Mouse (Mus musculus) cerebellum, adult 2 months (tissue): ENCODE measurements around the gene Gemin2. TPM values are rescaled to one million over a fixed set of nuclear protein-coding genes. Genes with fewer than 3 reads are reported as not detected.
"Not testable (repeated sequence)": the region's sequence is repeated elsewhere in the genome, so short reads cannot be mapped to it uniquely, and the experiment has no call there.

ENCODE experiments used
- DNase-seq, 2 experiments: peaks; one replicate each; pipeline ENCODE4 v3.0.0; 2021
- H3K27ac ChIP-seq: fragments of 200-500 bp; 2 replicates; pipeline ENCODE4 v1.5.1; 2012; ENCODE audit warnings: low read length, control low read depth, inconsistent platforms; ENCODE audit not compliant: insufficient read depth
- H3K27me3 ChIP-seq: fragments of 200-500 bp; 2 replicates; pipeline ENCODE4 v1.6.1; 2012; ENCODE audit warnings: inconsistent platforms, mild to moderate bottlenecking, low read length, moderate library complexity; ENCODE audit not compliant: control insufficient read depth, insufficient read depth
- H3K4me1 ChIP-seq: fragments of 200-500 bp; 2 replicates; pipeline ENCODE4 v1.6.1; 2011; ENCODE audit warnings: low read length; ENCODE audit not compliant: control insufficient read depth, insufficient read depth
- H3K4me3 ChIP-seq: fragments of 200-500 bp; replicated peaks from 2 replicates; pipeline ENCODE3; 2011; ENCODE audit warnings: mild to moderate bottlenecking, low read depth, low read length, control low read depth; ENCODE audit not compliant: insufficient read depth
- CTCF ChIP-seq: fragments of 200-500 bp; IDR thresholded peaks from 2 replicates; pipeline ENCODE4 v1.5.1; 2011; ENCODE audit warnings: low read depth, mild to moderate bottlenecking, control low read depth, low read length, moderate library complexity, borderline replicate concordance; ENCODE audit not compliant: insufficient read depth
- POLR2A ChIP-seq: fragments of 200-500 bp; IDR thresholded peaks from 2 replicates; pipeline ENCODE4 v1.6.1; 2011; ENCODE audit warnings: low read length, control low read depth, borderline replicate concordance; ENCODE audit not compliant: insufficient read depth
- WGBS: fragments of 180-500 bp; shearing (Covaris S2); methylation state at CpG from one replicate; pipeline ENCODE4 v1.1.7; 2018; 5-methylcytosine and 5-hydroxymethylcytosine counted together
- polyA plus RNA-seq: library from polyadenylated mRNA; depleted of rRNA; stranded (reverse); fragments of >200 nt; gene quantifications from 2 replicates; pipeline ENCODE4 v1.2.3, GENCODE M21; 2012

Gemin2 gene
- polyA plus RNA-seq, 1 experiment, result 9.3 TPM

DNA sequence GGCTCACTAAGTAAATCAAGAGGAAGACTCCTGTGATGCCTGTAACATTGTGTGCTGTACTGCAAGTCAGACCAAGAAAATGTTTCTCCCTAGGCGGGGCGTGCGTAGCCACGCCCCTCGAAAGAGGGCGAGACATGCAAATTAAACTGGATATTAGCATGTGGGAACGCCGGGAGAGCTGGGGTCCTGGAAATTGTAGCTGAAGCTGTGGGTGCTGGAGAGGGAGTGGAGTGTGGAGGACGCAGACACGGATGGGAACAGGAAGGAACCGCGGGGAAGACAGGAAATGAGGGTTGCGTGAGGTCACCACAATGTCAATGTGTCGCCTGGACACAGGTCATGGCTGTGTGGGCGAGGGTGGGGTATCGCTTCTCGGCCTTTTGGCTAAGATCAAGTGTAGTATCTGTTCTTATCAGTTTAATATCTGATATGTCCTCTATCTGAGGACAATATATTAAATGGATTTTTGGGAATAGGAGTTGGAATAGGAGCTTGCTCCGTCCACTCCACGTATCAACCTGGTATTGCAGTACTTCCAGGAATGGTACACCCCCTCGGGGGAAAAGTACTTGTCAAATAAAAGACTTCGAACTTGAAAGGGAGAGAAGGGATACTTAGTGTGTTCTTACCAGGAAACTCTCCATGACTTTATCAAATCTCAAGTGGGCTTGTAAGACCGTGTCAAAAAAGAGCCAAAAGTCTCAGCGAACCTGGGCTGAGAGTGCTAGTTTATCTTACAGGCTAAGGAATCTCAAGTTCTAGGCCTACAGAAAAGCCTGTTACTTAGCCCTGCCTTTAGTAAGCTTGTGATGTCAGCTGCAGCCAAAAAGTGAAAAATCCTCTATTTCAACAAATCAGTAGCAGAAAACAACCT, 27.0 kb downstream of the Gemin2 start:
- Histone ChIP-seq H3K27ac (no peak overlapping the region), H3K27me3 (no peaks in the 10 kb centered on the region), H3K4me3 (no peak overlapping the region), H3K4me1 (no peaks in the 10 kb centered on the region)
- 20% methylated on average over 23 of the region's 23 CpGs for WGBS
- TF ChIP-seq CTCF (no peak), POLR2A (no peak)
- no peak for DNase-seq

DNA sequence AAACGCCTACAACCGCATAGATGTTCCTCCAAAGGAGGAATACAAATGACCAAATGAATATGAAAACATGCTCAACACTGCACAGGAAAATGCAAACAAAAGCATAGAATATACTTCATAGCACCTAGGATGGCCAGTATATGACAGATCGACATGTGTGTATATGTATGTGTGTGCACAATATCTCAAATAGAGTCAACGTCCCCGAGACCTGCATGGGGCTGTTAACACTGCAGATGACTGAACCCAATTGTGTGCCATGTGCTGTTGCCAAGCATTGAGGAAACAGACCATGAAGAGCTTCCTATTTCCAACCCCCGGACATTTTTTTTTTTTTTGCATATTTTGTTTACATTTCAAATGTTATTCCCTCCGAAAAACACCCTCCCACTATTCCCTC, 27.7 kb downstream of the Gemin2 start:
- Histone ChIP-seq H3K4me1 (no peaks in the 10 kb centered on the region), H3K27ac (no peak overlapping the region), H3K4me3 (no peak overlapping the region), H3K27me3 (no peaks in the 10 kb centered on the region)
- TF ChIP-seq CTCF (no peak), POLR2A (no peak)
- DNase-seq, result no peak
- WGBS, result 32% methylated on average over 7 of the region's 7 CpGs

DNA sequence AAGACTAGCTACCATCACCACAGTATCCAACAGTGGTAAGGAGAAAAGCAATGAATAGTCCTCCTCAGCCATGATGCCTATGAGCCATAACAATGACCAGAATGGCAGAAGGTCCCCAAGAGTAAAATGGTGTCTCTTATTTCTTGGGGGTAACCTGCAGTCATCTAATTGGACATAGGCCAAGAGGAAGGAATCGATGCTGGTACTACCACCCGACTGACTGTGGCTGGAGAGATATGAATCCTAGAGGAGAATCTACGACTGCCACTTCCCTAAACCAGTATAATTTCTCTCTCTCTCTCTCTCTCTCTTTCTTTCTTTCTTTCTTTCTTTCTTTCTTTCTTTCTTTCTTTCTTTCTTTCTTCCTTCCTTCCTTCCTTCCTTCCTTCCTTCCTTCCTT, 39.3 kb downstream of the Gemin2 start:
- TF ChIP-seq POLR2A (no peak), CTCF (no peak)
- WGBS, result 89% methylated on average over 3 of the region's 3 CpGs
- no peak overlapping the region for H3K27ac ChIP-seq

DNA sequence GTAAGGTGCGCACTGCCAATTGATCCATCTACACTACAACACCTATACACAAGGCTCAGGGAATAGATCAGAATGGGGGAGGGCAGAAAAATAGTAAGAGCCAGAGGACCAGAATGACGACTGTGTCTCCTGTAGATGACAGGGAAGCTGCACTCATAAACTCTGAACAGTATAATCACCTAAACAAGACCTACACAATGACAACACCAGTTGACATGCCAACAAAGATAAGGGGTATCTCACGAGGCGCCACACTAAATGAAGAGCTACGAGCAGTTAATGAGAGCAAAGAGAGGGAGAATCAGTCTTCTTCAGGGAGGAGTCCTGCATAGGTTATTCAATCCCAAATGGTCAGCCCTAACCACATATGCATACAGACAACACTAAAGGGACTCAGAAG, 40.0 kb downstream of the Gemin2 start:
- H3K4me1 ChIP-seq, result peaks cover 3% of the 10 kb centered on the region; the same call in 1 of the 2 replicates
- 97% methylated on average over 5 of the region's 5 CpGs for WGBS
- H3K27ac ChIP-seq, result no peak overlapping the region
- no peak for TF ChIP-seq CTCF
- no peak for TF ChIP-seq POLR2A
- H3K4me3 ChIP-seq, result no peak overlapping the region
- no peaks in the 10 kb centered on the region for H3K27me3 ChIP-seq
- DNase-seq, result no peak

More for the DNA sequence above, 39.3 kb downstream of the Gemin2 start:
- DNase-seq, result no peak
- Histone ChIP-seq H3K27me3 (no peaks in the 10 kb centered on the region), H3K4me3 (no peak overlapping the region), H3K4me1 (peaks cover 3% of the 10 kb centered on the region; the same call in 1 of the 2 replicates)

DNA sequence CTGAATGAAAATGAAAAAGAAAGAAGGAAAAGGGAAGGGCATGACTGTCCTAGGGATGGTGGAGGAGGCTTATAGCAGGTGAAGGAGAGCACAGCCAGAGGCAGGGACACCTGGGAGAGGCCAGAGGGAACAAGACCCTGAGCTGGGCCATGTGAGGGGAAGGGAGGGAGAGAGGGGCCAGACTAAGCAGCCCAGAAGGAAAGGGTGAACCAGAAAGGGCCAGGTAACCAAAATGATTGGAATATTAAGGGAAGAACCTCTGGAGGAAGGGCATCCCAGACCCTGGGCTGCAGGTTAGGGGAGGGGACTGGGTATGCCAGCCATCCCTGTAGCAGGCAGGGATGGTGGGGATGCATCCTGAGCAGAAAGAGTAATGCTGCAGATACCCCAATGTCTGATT, 40.8 kb downstream of the Gemin2 start:
- DNase-seq, result no peak
- TF ChIP-seq POLR2A (no peak), CTCF (no peak)

DNA sequence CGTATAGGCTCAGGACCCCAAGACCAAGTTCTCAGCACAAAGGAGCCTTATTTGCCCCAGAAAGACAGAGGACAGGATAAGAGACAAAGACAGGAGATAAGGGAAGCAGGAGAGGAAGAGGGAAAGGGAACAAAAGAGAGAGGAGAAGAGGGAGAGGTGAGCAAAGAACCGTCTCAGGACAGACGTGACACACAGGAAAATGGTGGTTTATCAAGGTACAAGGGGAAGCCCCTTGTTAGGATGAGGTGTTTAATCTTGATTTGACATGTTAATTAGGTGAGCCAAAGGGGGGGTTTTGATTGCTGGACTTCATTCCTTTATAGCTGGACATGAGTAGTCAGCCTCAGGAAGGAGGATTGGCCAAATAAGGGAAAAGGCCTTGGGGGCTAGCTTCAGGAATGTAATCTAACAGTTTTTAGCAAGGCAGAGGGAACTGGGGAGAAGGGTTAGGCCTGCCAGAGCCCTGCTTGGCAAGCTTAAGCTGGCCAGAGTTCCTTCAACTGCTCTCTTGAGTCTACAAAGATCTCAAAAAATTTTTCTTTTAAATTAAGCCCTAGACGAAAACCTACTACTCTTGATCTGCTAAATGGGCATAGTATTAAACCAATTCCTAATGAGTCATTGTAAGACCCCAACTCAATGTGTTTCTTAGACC, 42.1 kb downstream of the Gemin2 start:
- WGBS, result 89% methylated on average over 4 of the region's 4 CpGs

More for the DNA sequence above, 40.8 kb downstream of the Gemin2 start:
- Histone ChIP-seq H3K27me3 (no peaks in the 10 kb centered on the region), H3K4me1 (peaks cover 3% of the 10 kb centered on the region), H3K27ac (no peak overlapping the region), H3K4me3 (no peak overlapping the region)

DNA sequence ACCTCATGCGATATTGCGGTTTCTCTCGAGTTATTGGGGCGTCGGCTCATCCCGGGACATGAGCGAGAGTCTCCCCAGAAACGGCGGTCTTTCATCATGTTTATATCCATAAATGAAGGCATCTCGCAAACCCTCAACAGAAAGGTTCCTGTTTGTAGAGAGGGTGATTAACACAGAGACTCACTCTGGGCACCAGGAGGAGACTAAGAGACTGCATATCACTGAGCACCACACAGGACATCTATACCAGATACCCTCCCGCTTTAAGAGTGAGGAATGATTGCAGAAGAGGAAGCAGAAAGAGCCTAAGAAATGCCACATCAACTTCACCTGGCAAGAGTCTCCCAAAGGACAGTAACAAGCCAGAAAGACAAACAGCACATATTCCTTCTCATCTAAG, 43.0 kb downstream of the Gemin2 start:
- H3K27me3 ChIP-seq, result no peaks in the 10 kb centered on the region
- H3K27ac ChIP-seq, result no peak overlapping the region
- no peak overlapping the region for H3K4me3 ChIP-seq
- peaks cover 6% of the 10 kb centered on the region for H3K4me1 ChIP-seq
- no peak for TF ChIP-seq CTCF
- no peak for TF ChIP-seq POLR2A
- DNase-seq, result no peak
- WGBS, result 98% methylated on average over 11 of the region's 11 CpGs

More for the DNA sequence above, 42.1 kb downstream of the Gemin2 start:
- no peak overlapping the region for H3K4me3 ChIP-seq
- H3K4me1 ChIP-seq, result peaks cover 6% of the 10 kb centered on the region
- TF ChIP-seq POLR2A (no peak), CTCF (no peak)
- H3K27me3 ChIP-seq, result no peaks in the 10 kb centered on the region
- no peak for DNase-seq
- H3K27ac ChIP-seq, result no peak overlapping the region

DNA sequence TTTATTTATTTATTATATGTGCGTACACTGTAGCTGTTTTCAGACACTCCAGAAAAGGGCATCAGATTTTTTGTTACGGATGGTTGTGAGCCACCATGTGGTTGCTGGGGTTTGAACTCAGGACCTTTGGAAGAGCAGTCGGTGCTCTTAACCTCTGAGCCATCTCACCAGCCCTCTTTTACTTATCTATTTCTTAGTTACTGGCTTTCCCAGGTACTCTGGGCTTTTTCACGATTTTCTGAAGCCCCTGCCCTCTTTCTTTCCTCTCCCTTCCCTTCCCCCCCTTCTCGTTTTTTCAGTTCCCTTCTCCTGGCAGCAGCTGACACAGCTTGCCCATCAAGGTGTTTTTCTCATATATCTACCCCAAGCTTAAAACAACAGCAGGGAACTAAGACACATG, 45.0 kb downstream of the Gemin2 start:
- not testable (repeated sequence) for H3K27ac ChIP-seq, H3K27me3 ChIP-seq, H3K4me1 ChIP-seq, DNase-seq, H3K4me3 ChIP-seq
- 80% methylated on average over 5 of the region's 5 CpGs for WGBS

DNA sequence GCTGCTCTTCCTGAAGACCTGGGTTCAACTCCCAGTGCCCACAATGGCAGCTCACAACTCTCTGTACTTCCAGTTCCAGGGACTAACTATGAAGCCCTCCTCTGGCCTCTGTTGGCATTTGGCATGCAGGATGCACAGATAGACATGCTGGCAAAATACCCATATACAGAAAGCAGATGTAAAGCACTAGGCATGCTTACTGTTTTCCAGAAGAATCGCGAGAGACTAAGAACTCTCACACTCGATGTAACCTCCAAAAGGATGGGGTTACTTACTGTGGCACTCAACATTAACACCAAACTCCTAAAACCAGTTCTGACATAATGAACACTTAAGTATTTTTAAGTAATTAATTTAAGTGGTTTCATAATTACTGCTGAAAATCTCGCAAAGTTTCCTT, 47.1 kb downstream of the Gemin2 start:
- WGBS, result 17% methylated on average over 4 of the region's 4 CpGs
- peaks cover 3% of the 10 kb centered on the region; the same call in 1 of the 2 replicates for H3K4me1 ChIP-seq
- H3K27ac ChIP-seq, result peak overlapping the region; percentile 95; the same call in 1 of the 2 replicates
- DNase-seq, result no peak
- H3K4me3 ChIP-seq, result peak overlapping the region; percentile 95
- H3K27me3 ChIP-seq, result no peaks in the 10 kb centered on the region
- TF ChIP-seq POLR2A, result no peak
- TF ChIP-seq CTCF, result no peak
